Mouse (Mus musculus) yolk sac, embryonic 10.5 days (tissue): ENCODE results near the gene Renbp.
A peak's percentile ranks its signal among the peaks of the same experiment; 100 is the strongest.

Experiments
- DNase-seq: peaks from one replicate; pipeline ENCODE4 v3.0.0-alpha.2; 2017; ENCODE audit warnings: low spot score

Gene Renbp

DNA sequence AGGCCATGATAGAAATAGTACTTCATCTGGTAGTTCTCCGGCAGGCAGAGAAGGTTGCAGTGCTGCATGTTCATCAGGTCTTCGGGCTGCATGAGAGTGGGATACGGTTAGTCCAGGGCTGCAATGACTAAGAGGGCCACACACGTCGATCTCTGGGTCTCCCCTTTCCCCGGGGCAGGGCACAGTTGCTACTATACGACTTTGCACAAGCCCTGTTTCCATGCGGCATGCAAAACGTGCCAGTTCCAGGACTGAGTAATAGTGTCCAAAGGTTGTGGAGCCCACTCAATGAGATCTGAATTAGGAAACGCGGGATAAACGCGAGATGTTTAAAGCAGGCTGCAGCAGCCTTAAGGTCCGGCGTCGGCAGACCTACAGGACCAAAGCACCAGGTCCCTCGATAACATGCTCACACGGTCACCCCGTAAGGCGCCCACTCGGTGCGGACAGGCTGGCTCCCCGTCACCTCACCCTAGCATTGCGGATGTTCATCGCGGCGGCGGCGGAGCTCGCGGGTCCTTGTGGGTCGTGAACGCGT is 9.3 kb downstream of the Renbp start:
- peak; percentile 6 for DNase-seq

DNA sequence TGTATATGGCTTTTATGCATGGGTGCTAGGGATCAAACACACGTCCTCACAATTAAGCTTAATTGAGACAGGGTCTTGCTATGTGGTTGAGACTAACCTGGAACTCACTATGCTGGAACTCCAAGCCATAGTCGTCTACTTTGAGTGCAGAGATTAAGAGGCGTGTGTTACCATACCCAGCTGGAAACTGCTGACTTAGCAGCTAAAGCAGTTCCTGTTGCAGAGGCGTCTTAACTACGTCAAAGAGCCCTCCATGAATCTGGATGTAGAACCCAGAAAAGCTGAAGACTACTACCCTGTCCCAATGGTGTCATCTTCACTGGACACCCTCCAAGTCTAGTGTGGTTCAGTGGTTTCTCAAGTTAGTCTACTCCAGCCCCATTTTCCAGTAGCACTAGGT is 12.0 kb downstream of the Renbp start:
- DNase-seq: no peak

DNA sequence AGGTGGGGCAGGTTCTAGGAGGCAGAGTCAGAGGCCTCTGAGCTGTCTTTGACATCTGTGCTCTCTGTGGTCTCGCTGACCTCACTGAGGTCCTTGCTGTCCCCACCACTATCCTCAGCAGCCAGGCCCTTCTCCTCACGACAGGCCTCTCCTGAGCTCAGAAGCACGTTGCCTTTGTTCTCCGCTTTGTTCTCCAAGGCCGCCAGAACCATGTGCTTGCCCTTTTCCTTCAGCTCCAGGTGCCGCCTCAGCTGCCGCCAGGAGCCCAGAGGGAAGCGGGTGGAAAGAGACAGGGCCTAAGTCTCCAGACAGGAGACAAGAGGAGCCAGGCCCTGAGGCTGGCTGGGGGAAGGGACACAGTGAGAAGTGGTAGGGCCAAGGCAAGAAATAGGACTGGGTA is 13.7 kb downstream of the Renbp start:
- DNase-seq: no peak

DNA sequence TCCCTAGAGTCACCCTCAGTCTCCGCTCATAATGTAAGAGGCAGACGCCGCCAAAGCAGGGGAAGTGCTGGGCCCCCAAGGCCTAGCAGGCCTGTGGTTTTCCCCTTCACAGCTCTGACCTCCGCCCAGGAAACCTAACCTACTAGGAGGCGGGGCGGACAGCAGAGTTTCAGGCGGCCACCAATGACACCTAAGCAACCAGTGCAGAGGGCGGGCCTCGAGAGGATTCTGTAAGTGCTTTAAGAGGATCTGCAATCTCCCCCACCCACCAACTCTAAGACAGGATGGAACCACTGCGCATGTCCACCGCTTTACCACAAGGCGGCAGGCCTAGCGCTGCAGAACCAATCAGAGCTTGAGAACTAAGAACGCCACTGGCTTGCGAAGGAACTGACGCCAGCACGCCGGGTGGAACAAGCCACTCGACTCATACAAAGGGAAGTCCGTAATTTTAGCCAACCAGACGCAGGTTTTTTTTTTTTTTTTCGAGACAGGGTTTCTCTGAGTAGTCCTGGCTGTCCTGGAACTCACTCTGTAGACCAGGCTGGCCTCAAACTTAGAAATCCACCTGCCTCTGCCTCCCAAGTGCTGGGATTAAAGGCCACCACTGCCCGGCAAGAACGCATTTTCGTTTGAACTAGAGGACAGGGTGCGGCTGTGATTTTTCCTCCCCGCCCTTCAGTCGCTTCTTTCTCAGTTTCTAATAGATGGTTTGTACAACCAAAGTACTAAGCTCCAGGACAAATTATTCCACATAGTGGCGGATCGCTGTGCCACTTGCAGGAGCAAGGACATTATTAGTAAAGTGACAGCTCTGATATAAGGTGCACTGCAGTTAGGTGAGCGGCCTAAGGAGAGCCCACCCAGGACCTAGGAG is 15.6 kb downstream of the Renbp start:
- peak; percentile 93 for DNase-seq

DNA sequence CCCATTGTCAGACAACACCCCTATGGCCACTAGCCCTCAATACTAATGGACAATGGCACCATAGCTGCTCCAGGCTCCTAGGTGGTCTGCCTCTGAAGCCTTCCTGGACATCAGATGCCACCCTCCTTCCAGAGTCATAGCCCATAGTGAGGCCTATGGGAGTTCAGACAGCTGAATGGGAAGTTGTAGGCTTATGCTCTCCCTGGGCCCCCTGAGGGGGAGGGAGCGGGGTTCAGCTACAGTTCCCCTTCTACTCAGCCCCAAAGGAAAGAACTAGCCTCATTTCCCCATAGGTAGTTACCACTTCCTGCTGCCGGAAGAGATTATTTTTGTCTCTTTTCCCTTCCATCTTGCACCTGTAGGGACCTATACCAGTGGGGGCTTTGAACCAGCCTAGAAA is 19.1 kb downstream of the Renbp start:
- DNase-seq: no peak

DNA sequence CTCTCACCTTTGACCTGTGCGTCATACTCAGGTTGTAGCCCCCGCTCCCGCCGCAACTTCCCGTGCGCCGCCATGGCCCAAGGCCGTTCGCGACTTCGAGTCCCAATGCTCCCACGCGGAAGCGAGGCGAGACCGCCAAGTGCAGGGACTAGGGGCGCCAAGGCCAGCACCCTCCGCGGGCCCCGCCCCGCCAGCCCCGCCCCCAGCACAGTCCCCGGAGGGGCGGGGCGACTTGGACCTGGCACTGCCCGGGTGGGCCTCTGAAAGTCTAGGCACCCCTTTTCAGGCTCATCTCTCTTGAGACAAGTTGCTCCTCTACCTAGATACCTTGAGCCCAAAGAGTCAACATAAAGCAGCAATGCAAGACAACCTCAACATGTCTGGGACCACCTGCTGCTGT is 19.5 kb downstream of the Renbp start:
- DNase-seq: no peak

DNA sequence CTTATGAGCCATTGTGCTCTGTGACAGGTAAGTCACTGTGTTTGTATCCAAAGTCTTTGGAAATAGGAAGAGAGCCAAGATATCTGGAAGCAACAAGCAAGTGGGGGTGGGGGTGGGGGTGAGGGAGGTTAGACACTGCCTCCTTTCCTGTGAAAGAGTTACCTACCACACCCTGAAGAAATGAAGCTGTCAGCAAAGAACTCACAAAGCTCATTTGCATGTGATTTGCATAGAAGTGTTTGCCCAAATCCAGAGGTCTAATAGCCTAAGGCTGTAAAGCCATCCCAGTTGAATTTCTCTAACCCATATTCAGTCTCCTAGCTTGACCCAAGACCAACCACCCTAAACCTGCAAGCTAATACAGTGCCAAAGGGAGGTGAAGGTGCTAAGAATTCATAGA is 20.2 kb downstream of the Renbp start:
- DNase-seq: no peak

DNA sequence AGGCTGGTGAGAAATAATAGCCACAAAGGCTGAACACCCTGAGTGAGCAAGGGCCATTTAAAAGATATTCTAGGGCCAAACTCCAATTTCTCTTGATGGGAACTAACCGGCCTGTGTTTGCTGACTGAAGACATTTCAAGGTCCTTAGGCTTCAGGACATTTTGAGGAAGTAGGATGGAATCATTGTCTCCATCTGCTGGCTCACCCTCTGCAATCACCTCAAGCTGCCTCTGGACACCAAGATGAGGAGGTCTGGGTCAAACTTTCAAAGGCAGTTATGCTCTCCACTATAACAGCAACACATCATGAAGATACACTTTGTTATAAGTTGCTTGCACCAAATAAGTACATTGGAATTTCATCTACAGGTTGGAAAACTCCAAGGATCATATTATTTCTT is 20.6 kb downstream of the Renbp start:
- DNase-seq: no peak

DNA sequence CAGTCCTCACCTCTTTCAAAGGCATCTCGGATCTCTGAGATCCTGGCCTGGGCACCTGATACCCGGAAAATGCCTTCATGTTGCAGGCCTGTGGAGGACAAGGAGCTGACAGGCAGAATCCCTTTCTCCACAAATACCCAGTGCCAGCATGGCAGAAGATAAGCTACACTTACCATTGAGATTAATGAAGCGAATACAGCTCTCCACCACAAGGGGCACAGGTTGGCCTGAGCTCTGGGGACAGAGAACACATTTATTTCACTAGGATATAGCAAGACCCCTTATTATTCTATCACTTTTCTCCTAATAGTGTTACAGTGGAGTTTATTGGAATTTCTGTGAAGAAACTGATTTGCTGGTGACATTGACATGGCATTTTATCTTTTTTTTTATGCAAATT is 32.7 kb downstream of the Renbp start:
- DNase-seq: no peak

DNA sequence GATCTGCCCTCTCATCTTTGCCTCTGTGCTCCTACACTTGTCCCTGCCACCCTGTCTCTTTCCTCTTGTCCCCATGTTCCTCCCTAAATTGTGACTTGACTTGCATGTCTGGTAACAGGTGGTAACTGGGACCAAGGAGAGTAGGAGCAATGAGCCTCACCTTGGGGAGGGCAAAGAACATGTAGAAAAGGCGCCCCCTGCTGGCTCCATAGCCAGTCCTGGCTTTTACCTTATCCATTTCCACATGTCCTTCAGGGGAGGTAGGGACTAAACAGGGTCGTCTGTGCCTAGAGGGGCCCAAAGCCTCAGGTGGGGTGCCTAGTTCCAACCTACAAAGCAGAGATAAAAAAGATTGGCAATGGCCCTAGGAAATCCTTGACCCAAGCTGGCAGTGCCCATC is 34.9 kb downstream of the Renbp start, which contains the start of gene L1cam:
L1cam (minus strand) TSS at position 387 of the 400 bp plus-strand sequence.
- DNase-seq: no peak

DNA sequence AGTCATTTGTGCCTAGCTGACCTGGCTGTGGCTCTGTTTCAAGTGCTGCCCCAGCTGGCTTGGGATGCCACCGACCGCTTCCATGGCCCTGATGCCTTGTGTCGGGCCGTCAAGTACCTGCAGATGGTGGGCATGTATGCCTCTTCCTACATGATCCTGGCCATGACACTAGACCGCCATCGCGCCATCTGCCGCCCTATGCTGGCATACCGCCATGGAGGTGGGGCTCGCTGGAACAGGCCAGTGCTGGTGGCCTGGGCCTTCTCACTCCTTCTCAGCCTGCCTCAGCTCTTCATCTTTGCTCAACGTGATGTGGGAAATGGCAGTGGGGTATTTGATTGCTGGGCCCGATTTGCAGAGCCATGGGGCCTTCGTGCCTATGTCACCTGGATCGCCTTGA is 37.8 kb downstream of the Renbp start:
- no peak for DNase-seq

DNA sequence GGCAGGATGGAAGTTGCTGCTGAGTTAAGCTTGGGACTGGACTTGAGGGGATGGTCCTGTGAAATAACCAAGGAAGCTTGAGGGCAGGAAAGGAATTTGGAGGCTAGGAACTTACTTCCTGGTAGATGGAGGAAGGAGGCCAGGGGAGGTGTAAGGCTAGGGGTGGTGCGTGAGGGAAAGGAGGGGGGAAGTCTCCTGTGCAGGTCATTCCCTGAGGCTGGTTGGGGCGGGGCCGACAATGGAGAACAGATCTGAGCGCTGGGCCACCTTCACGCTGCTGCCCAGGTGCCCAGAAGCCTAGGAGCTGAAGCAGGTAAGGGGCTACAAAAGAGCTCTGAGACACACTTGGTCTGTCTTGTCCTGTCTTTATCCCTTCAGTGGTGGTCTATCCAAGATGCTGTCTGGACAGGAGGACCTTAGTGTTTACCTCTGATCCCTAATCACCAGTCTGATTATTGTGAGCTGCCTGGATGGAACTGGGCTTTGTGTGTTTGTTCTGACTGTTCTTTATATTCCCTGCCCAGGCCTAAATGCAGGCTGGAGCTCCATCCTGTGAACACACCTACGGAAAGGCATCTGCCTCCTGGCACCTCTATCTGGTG is 39.0 kb downstream of the Renbp start, which contains the start of gene Avpr2:
Avpr2 (plus strand) TSS at position 552 of the 602 bp plus-strand sequence.
- no peak for DNase-seq

DNA sequence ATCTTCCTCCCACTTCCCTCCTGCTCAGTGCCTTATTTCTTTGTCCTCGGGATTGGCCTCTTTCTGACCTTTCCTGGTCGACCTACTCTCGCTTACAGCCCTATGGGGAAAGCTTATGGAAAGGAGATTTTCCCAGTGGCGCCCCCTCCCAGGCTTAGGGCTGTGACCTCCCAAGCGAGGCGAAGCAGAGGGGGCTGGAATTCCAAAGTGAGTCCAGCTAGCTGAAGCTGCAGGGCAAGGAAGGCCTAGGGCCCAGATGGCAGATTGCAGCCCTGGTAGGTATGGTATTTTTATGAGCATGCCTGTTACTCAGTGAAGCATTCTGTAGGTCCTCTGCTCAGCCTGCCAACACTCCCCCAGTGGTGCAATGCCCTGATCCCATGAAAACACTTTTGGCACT is 49.2 kb downstream of the Renbp start:
- DNase-seq: no peak

DNA sequence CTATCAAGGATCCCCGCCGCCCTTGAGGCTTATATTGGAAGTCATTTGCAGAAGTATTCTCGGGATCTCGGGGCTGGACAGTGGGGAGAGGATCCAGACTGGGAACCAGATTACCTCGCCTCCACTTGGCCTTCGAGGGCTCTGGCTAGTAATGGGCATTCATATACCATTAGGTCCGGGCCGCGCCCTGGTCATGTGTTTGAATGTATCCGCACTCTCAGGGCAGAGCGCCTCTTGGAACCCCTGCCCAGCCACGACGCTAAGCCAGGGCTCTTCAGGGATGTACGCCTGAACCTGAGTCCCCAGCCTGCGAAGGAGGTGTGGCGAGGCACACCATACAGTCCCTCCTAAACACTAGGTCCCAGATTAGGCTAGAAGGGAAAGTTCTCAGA is 49.6 kb downstream of the Renbp start:
- no peak for DNase-seq

DNA sequence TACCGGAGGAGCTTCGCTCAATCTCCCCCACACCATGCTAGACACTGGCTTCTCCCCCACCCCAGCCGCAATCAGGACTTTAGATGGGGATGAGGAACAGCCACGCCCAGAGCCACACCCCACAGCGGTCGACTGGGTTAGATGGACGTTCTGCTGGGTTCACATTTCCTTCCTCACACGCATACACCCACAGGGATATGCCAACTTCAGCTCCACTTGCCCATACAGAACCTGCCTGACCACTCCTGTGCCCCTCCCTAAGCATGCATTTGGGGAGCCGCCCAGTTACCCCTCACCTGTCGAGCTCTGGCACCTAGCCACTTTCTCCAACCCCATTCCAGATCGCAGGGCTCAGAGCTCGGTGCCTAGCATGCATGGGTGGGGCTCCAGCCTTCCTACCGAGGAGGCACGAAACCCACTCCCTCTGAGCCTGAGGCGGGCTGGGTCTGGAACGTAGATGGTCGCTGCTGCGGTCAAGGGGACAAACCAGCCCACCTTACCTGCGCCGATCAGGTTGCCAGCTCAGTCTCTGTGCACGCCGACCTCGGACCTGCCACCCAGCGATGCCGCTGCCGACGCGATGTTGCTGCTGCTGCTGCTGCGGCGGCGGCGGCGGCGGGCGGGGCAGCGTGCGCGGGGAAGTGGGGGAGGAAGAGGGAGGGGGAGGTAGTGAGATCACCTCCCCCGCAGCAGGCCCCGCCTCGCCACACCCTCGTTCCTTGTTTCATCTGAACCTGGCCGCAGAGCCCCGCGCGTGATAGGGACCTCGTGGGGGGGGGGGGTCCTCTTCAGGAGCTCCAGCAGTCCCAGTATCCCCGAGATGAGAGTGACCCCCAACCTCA is 50.2 kb downstream of the Renbp start:
- peak; percentile 4 for DNase-seq

DNA sequence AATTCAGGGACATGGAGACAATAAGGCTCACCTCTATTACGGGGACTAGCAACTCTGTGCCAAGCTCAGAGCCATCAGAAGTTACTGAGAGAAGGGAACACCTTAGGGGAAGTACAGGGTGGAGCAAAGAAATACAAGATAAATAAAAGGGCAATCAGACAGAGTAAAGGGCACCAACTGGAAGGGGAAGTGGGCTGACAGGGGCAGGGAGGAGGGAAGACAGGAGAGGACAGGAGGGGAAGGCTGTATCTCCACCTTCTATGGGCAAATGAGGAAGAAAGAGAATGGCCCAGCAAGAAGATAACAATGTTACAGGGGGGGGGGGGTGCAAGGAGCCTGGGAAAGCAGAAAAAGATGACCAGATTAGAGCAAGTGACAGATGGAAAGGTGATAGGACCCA is 53.6 kb downstream of the Renbp start:
- DNase-seq: no peak

DNA sequence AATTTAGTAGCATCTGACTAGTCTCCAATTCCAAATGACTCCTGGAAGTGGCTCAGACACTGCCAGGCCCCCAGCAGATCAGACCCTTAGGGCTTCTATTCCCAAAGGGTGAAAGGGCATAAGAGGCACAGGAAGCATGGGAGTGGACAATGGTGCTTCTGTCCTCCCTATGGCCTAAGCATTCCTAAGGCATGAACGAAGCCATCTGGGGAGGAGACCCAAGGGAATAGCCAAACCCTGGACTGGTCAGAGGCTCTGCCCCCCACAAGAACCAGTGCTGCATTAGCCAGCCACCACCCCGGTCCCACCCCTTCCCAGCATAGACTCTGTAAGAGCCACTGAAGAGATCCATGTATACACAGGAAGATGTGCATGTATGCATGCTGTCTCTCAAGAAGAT is 54.8 kb downstream of the Renbp start:
- DNase-seq: no peak
